In genomic region chrX:163879461-163879860, GRCm38 (mm10) we compare ENCODE assay signal across 9 mouse cellular contexts. TPM values are rescaled to one million over a fixed set of nuclear protein-coding genes. Genes with fewer than 3 reads are reported as not detected.
A peak's percentile ranks its signal among the peaks of the same experiment; 100 is the strongest.
DNase-seq lines count a peak whose midpoint lies in the region; ATAC-seq and TF ChIP-seq lines count a peak whose summit lies in the region.
"Had no signal": no experiment of that assay in that cellular context is flagged by ENCODE, and none has a peak within 500 bp of the region (broad histone marks: within the 10 kb centered on the region; RNA-seq: fewer than 3 reads in every experiment).

No protein-coding gene starts in this region.

- no peak for TF ChIP-seq EP300 in heart, postnatal 0 days (IDR thresholded peaks at IDR 0.05; ENCODE audit: low read depth)

- no peaks in the 10 kb centered on the region for H3K9me3 ChIP-seq in hindbrain, postnatal 0 days (ENCODE audit: low read length)
- no peaks in the 10 kb centered on the region for H3K9me3 ChIP-seq in hindbrain, embryonic 12.5 days (replicated peaks)
- H3K9me3 ChIP-seq in heart, postnatal 0 days (replicated peaks; ENCODE audit: control insufficient read depth, low read length): no peaks in the 10 kb centered on the region
- no peaks in the 10 kb centered on the region for H3K9me3 ChIP-seq in neural tube, embryonic 15.5 days (replicated peaks)

- WGBS in hindbrain, postnatal 0 days: 64% methylated on average over 5 of the region's 5 CpGs
- 71% methylated on average over 5 of the region's 5 CpGs for WGBS in hindbrain, embryonic 12.5 days
- 21% methylated on average over 5 of the region's 5 CpGs for WGBS in heart, postnatal 0 days
- 60% methylated on average over 5 of the region's 5 CpGs for WGBS in neural tube, embryonic 15.5 days

- no peaks in the 10 kb centered on the region for H3K36me3 ChIP-seq in hindbrain, postnatal 0 days (ENCODE audit: insufficient read depth, low read length)
- H3K36me3 ChIP-seq in hindbrain, embryonic 12.5 days: no peaks in the 10 kb centered on the region
- H3K36me3 ChIP-seq in heart, postnatal 0 days (replicated peaks; ENCODE audit: control insufficient read depth, insufficient read depth, low read length): no peaks in the 10 kb centered on the region
- no peaks in the 10 kb centered on the region for H3K36me3 ChIP-seq in neural tube, embryonic 15.5 days

- H3K4me3 ChIP-seq in hindbrain, postnatal 0 days (ENCODE audit: low read length): no peak overlapping the region
- H3K4me3 ChIP-seq in hindbrain, embryonic 12.5 days: no peak overlapping the region
- H3K4me3 ChIP-seq in heart, postnatal 0 days (ENCODE audit: low read depth, low read length): no peak overlapping the region
- H3K4me3 ChIP-seq in neural tube, embryonic 15.5 days (replicated peaks): no peak overlapping the region

- no peak overlapping the region for H3K4me2 ChIP-seq in hindbrain, postnatal 0 days (ENCODE audit: low read depth, low read length)
- H3K4me2 ChIP-seq in hindbrain, embryonic 12.5 days (replicated peaks): no peak overlapping the region
- H3K4me2 ChIP-seq in heart, postnatal 0 days (ENCODE audit: low read depth, low read length): no peak overlapping the region
- no peak overlapping the region for H3K4me2 ChIP-seq in neural tube, embryonic 15.5 days

- no peak overlapping the region for H3K27ac ChIP-seq in hindbrain, postnatal 0 days
- no peak overlapping the region for H3K27ac ChIP-seq in hindbrain, embryonic 12.5 days
- H3K27ac ChIP-seq in heart, postnatal 0 days (ENCODE audit: low read depth): peak overlapping the region; percentile 39; the same call in 1 of the 2 replicates
- H3K27ac ChIP-seq in neural tube, embryonic 15.5 days (replicated peaks): no peak overlapping the region
- H3K27ac ChIP-seq: liver, embryonic 14.5 days had no signal

- no peaks in the 10 kb centered on the region for H3K4me1 ChIP-seq in hindbrain, postnatal 0 days (ENCODE audit: insufficient read depth, low read length)
- H3K4me1 ChIP-seq in hindbrain, embryonic 12.5 days: no peaks in the 10 kb centered on the region
- H3K4me1 ChIP-seq in heart, postnatal 0 days (ENCODE audit: control insufficient read depth, insufficient read depth): no peaks in the 10 kb centered on the region
- H3K4me1 ChIP-seq in neural tube, embryonic 15.5 days: no peaks in the 10 kb centered on the region

- ATAC-seq in hindbrain, postnatal 0 days: no peak
- no peak for ATAC-seq in hindbrain, embryonic 12.5 days (ENCODE audit: low FRiP score)
- no peak; the same call in 1 of the 2 replicates for ATAC-seq in heart, postnatal 0 days (ENCODE audit: insufficient read depth, low read depth)
- no peak for ATAC-seq in neural tube, embryonic 15.5 days (ENCODE audit: low FRiP score)

- TF ChIP-seq CTCF in hindbrain, postnatal 0 days (IDR thresholded peaks at IDR 0.05; ENCODE audit: low read depth): no peak
- TF ChIP-seq CTCF in heart, postnatal 0 days (IDR thresholded peaks at IDR 0.05; ENCODE audit: low read depth): no peak

- peak; percentile 1 for DNase-seq in hindbrain, postnatal 0 days (ENCODE audit: low spot score)
- DNase-seq in MN1 (ENCODE audit: low spot score): peak; percentile 54
- DNase-seq in cerebellum, postnatal 10 days: peak; percentile 14 to 22
- peak; percentile 14 for DNase-seq in heart, postnatal 0 days (ENCODE audit: low spot score)
- DNase-seq in embryo, embryonic 10.5 days (ENCODE audit: low spot score): no peak
- no peak for DNase-seq in frontal cortex, postnatal 25 days (ENCODE audit: low spot score in 2 of 2)

- no peak overlapping the region for H3K9ac ChIP-seq in hindbrain, postnatal 0 days (replicated peaks; ENCODE audit: low read length)
- no peak overlapping the region for H3K9ac ChIP-seq in hindbrain, embryonic 12.5 days
- no peak overlapping the region for H3K9ac ChIP-seq in heart, postnatal 0 days (replicated peaks; ENCODE audit: low read depth, low read length)
- no peak overlapping the region for H3K9ac ChIP-seq in neural tube, embryonic 15.5 days (replicated peaks)
- H3K9ac ChIP-seq: liver, embryonic 14.5 days had no signal

- H3K27me3 ChIP-seq in hindbrain, postnatal 0 days (ENCODE audit: insufficient read depth, low read length): no peaks in the 10 kb centered on the region
- peaks cover 7% of the 10 kb centered on the region; the same call in 1 of the 2 replicates for H3K27me3 ChIP-seq in hindbrain, embryonic 12.5 days
- no peaks in the 10 kb centered on the region for H3K27me3 ChIP-seq in heart, postnatal 0 days (ENCODE audit: control insufficient read depth, insufficient read depth, low read length)
- H3K27me3 ChIP-seq in neural tube, embryonic 15.5 days (replicated peaks): 0 out of 2 replicates have a peak, but pooled peaks cover 6% of the 10 kb centered on the region

RNA-seq across cellular contexts. Expression of gene Ap1s2, which starts 29.4 kb away (rescaled TPM):
- total RNA-seq in hindbrain, postnatal 0 days (2014; rRNA removed): 45.7 and 58.4 TPM in 2 replicates
- polyA plus RNA-seq in hindbrain, postnatal 0 days (2015; fragmentation: Nextera tagmentation; extraction: Ambion mirVana): 124 and 125 TPM in 2 replicates
- 51.9 and 58.5 TPM in 2 replicates for polyA plus RNA-seq in hindbrain, embryonic 12.5 days (2016; fragmentation: Nextera tagmentation; extraction: Ambion mirVana)
- total RNA-seq in heart, postnatal 0 days (2014; rRNA removed; ENCODE audit: low replicate concordance): 10.5 and 12.0 TPM in 2 replicates
- 16.0 and 17.7 TPM in 2 replicates for polyA plus RNA-seq in heart, postnatal 0 days (2015; fragmentation: Nextera tagmentation; extraction: Ambion mirVana)
- 127 and 156 TPM in 2 replicates for polyA plus RNA-seq in neural tube, embryonic 15.5 days (2015; fragmentation: Nextera tagmentation; extraction: Ambion mirVana)

Comparison
In these comparisons a context has a peak if more than half of its experiments do, and no peak if none do; other contexts are left out.
1. DNase-seq: peak in hindbrain, postnatal 0 days (single experiment), MN1 (single experiment), cerebellum, postnatal 10 days (2 of 2) and heart, postnatal 0 days (single experiment); none in embryo, embryonic 10.5 days (single experiment) and frontal cortex, postnatal 25 days (0 of 2).